Mouse (Mus musculus) midbrain, embryonic 10.5 days (tissue): Measurements from ENCODE around the gene Tmem198. TPM values are rescaled to one million over a fixed set of nuclear protein-coding genes. Genes with fewer than 3 reads are reported as not detected.

ENCODE experiments used
- DNase-seq: peaks from one replicate; pipeline ENCODE4 v3.0.0-alpha.2; 2017; ENCODE audit warnings: low spot score
- H3K27ac ChIP-seq: fragments of 300-500 bp; sonication (generic); replicated peaks from 2 replicates; pipeline ENCODE4 v1.5.1; 2016; ENCODE audit warnings: mild to moderate bottlenecking
- H3K27me3 ChIP-seq: fragments of 300-500 bp; sonication (generic); 2 replicates; pipeline ENCODE4 v1.6.1; 2016; ENCODE audit warnings: low read depth, mild to moderate bottlenecking; ENCODE audit not compliant: poor library complexity, severe bottlenecking
- H3K36me3 ChIP-seq: fragments of 300-500 bp; sonication (generic); 2 replicates; pipeline ENCODE4 v1.6.1; 2016; ENCODE audit warnings: mild to moderate bottlenecking, moderate library complexity
- H3K4me1 ChIP-seq: fragments of 300-500 bp; sonication (generic); 2 replicates; pipeline ENCODE4 v1.6.1; 2016
- H3K4me3 ChIP-seq: fragments of 300-500 bp; sonication (generic); 2 replicates; pipeline ENCODE4 v1.5.1; 2016; ENCODE audit warnings: mild to moderate bottlenecking, moderate library complexity
- H3K9me3 ChIP-seq: fragments of 300-500 bp; sonication (generic); replicated peaks from 2 replicates; pipeline ENCODE4 v1.6.1; 2016; ENCODE audit warnings: mild to moderate bottlenecking
- WGBS: fragments of 180-500 bp; shearing (Covaris S2); methylation state at CpG from one replicate; pipeline ENCODE4 v1.1.7; 2016; 5-methylcytosine and 5-hydroxymethylcytosine counted together
- polyA plus RNA-seq: library from polyadenylated mRNA; unstranded; fragments of >200 nt; fragmentation: Nextera tagmentation; extraction: Ambion mirVana; gene quantifications from 2 replicates; pipeline ENCODE4 v1.2.1, GENCODE M21; 2016

Tmem198 gene
- polyA plus RNA-seq: 9.9 and 17.4 TPM in 2 replicates

GRCm38 (mm10) chr1:75478916-75479634, at the start of gene Tmem198, which contains the start of gene Chpf:
Gene Tmem198 (plus strand): TSS chr1:75479532.
Gene Chpf (minus strand): TSS chr1:75479307.
- under 1% methylated on average over 69 of the region's 76 CpGs for WGBS
- Histone ChIP-seq H3K4me3 (peak within 1 kb of the TSS; percentile 94), H3K9me3 (no peaks in the 10 kb centered on the region), H3K27ac (peak within 1 kb of the TSS; percentile 89), H3K27me3 (peaks cover 61% of the 10 kb centered on the region), H3K36me3 (peaks cover 41% of the 10 kb centered on the region), H3K4me1 (peaks cover 38% of the 10 kb centered on the region)
- peak; percentile 100 for DNase-seq

GRCm38 (mm10) chr1:75435475-75436328, 43.6 kb upstream of the Tmem198 start, which contains the start of gene Gmppa:
Gene Gmppa (plus strand): TSS chr1:75435930.
- H3K27me3 ChIP-seq: peaks cover 12% of the 10 kb centered on the region; the same call in 1 of the 2 replicates
- peak within 1 kb of the TSS; percentile 71 for H3K4me3 ChIP-seq
- no peaks in the 10 kb centered on the region for H3K9me3 ChIP-seq
- peak within 1 kb of the TSS; percentile 83 for H3K27ac ChIP-seq
- peaks cover 10% of the 10 kb centered on the region for H3K36me3 ChIP-seq
- peaks cover 50% of the 10 kb centered on the region for H3K4me1 ChIP-seq
- 8% methylated on average over 28 of the region's 28 CpGs for WGBS
- DNase-seq: peak; percentile 81

GRCm38 (mm10) chr1:75438782-75439181, 40.5 kb upstream of the Tmem198 start:
- DNase-seq: no peak
- peaks cover 7% of the 10 kb centered on the region for H3K27me3 ChIP-seq
- H3K9me3 ChIP-seq: no peaks in the 10 kb centered on the region
- no peak overlapping the region for H3K27ac ChIP-seq
- 81% methylated on average over 8 of the region's 9 CpGs for WGBS
- H3K4me1 ChIP-seq: peaks cover 63% of the 10 kb centered on the region
- no peak overlapping the region for H3K4me3 ChIP-seq
- peaks cover 15% of the 10 kb centered on the region for H3K36me3 ChIP-seq

GRCm38 (mm10) chr1:75440661-75441060, 38.7 kb upstream of the Tmem198 start:
- no peaks in the 10 kb centered on the region for H3K9me3 ChIP-seq
- H3K27me3 ChIP-seq: peaks cover 23% of the 10 kb centered on the region
- peaks cover 15% of the 10 kb centered on the region for H3K36me3 ChIP-seq
- 95% methylated on average over 7 of the region's 7 CpGs for WGBS
- DNase-seq: no peak
- H3K4me1 ChIP-seq: peaks cover 77% of the 10 kb centered on the region
- peak overlapping the region; percentile 58 for H3K27ac ChIP-seq
- no peak overlapping the region for H3K4me3 ChIP-seq

- no peaks in the 10 kb centered on the region for H3K9me3 ChIP-seq
- H3K36me3 ChIP-seq: peaks cover 15% of the 10 kb centered on the region
- H3K27ac ChIP-seq: peak overlapping the region; percentile 91
- WGBS: 82% methylated on average over 15 of the region's 15 CpGs
- H3K27me3 ChIP-seq: peaks cover 27% of the 10 kb centered on the region
- peaks cover 77% of the 10 kb centered on the region for H3K4me1 ChIP-seq
- no peak for DNase-seq
- no peak overlapping the region for H3K4me3 ChIP-seq
Measured at GRCm38 (mm10) chr1:75441471-75441996, 37.8 kb upstream of the Tmem198 start.

- H3K27me3 ChIP-seq: peaks cover 33% of the 10 kb centered on the region
- H3K4me1 ChIP-seq: peaks cover 77% of the 10 kb centered on the region
- WGBS: 78% methylated on average over 9 of the region's 9 CpGs
- DNase-seq: no peak
- peak overlapping the region; percentile 91 for H3K27ac ChIP-seq
- no peak overlapping the region for H3K4me3 ChIP-seq
- H3K9me3 ChIP-seq: no peaks in the 10 kb centered on the region
- H3K36me3 ChIP-seq: peaks cover 15% of the 10 kb centered on the region
Measured at GRCm38 (mm10) chr1:75442171-75442570, 37.2 kb upstream of the Tmem198 start.

GRCm38 (mm10) chr1:75442811-75443210, 36.5 kb upstream of the Tmem198 start:
- Histone ChIP-seq H3K4me1 (peaks cover 82% of the 10 kb centered on the region), H3K4me3 (peak overlapping the region; percentile 54), H3K27me3 (peaks cover 39% of the 10 kb centered on the region), H3K27ac (peak overlapping the region; percentile 91), H3K9me3 (no peaks in the 10 kb centered on the region), H3K36me3 (peaks cover 15% of the 10 kb centered on the region)
- WGBS: 31% methylated on average over 8 of the region's 8 CpGs
- no peak for DNase-seq

GRCm38 (mm10) chr1:75443247-75444024, 35.9 kb upstream of the Tmem198 start:
- peaks cover 15% of the 10 kb centered on the region for H3K36me3 ChIP-seq
- 24% methylated on average over 13 of the region's 13 CpGs for WGBS
- H3K9me3 ChIP-seq: no peaks in the 10 kb centered on the region
- peak; percentile 55 for DNase-seq
- peaks cover 88% of the 10 kb centered on the region for H3K4me1 ChIP-seq
- peak overlapping the region; percentile 54 for H3K4me3 ChIP-seq
- peak overlapping the region; percentile 91 for H3K27ac ChIP-seq
- H3K27me3 ChIP-seq: peaks cover 46% of the 10 kb centered on the region

- Histone ChIP-seq H3K27me3 (peaks cover 53% of the 10 kb centered on the region), H3K36me3 (peaks cover 15% of the 10 kb centered on the region), H3K27ac (peak overlapping the region; percentile 91), H3K4me3 (peak overlapping the region; percentile 54), H3K4me1 (peaks cover 88% of the 10 kb centered on the region), H3K9me3 (no peaks in the 10 kb centered on the region)
- no peak for DNase-seq
- WGBS: 20% methylated on average over 3 of the region's 3 CpGs
Measured at GRCm38 (mm10) chr1:75444208-75444607, 35.1 kb upstream of the Tmem198 start.

GRCm38 (mm10) chr1:75445141-75445701, 34.1 kb upstream of the Tmem198 start:
- peaks cover 64% of the 10 kb centered on the region for H3K27me3 ChIP-seq
- peak overlapping the region; percentile 91 for H3K27ac ChIP-seq
- H3K4me1 ChIP-seq: peaks cover 95% of the 10 kb centered on the region
- peak overlapping the region; percentile 54 for H3K4me3 ChIP-seq
- 14% methylated on average over 9 of the region's 9 CpGs for WGBS
- no peaks in the 10 kb centered on the region for H3K9me3 ChIP-seq
- H3K36me3 ChIP-seq: peaks cover 13% of the 10 kb centered on the region
- DNase-seq: no peak

- H3K27ac ChIP-seq: peak overlapping the region; percentile 91
- H3K9me3 ChIP-seq: no peaks in the 10 kb centered on the region
- peaks cover 97% of the 10 kb centered on the region for H3K4me1 ChIP-seq
- under 1% methylated on average over 22 of the region's 22 CpGs for WGBS
- H3K27me3 ChIP-seq: peaks cover 71% of the 10 kb centered on the region
- peaks cover 6% of the 10 kb centered on the region; the same call in 1 of the 2 replicates for H3K36me3 ChIP-seq
- DNase-seq: peak; percentile 85
- peak overlapping the region; percentile 54 for H3K4me3 ChIP-seq
Measured at GRCm38 (mm10) chr1:75445751-75446611, 33.4 kb upstream of the Tmem198 start.
